Mouse (Mus musculus): ENCODE measurements around the gene Tbata.

The Tbata gene

DNA sequence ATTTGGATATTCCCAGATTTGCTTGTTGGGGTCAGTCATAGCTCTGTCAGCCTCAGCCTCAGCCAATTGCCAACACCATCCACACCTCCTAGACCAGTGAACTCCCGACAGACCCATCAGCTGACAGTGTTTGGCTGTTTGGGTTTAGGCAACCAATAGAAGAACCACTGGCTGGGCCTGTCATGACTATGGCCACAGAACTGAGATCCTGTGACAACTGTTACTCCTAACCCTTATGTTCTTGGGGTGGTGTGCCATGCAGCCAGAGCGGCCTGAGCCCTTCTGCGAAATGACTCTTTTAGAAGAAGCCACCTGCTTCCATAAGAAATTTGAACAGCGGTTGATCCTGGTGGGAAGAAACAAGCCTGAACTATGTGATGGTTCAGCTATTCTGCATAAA is 39.4 kb downstream of the Tbata start:
- DNase-seq (ENCODE audit: low read depth): no peak

DNA sequence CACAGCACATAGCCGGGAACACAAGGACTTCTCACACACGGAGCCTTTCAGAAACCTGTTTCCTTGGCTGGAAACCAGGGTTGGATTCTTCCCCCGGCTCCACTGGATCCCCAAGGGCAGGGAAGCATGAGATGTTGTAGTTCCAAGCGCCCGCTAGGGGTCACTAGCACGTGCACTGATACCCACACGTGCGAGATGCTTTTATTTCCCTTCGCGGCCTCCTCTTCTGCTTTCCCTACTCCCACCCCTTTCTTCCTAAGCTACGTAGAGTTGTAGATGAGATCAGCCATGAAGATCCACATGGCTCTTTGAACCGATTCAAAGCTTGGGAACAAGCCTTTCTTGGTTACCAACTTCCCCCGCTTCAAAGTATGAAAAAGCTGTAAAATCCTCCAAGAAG is 40.0 kb downstream of the Tbata start:
- peak; percentile 39 for DNase-seq (ENCODE audit: low read depth)

DNA sequence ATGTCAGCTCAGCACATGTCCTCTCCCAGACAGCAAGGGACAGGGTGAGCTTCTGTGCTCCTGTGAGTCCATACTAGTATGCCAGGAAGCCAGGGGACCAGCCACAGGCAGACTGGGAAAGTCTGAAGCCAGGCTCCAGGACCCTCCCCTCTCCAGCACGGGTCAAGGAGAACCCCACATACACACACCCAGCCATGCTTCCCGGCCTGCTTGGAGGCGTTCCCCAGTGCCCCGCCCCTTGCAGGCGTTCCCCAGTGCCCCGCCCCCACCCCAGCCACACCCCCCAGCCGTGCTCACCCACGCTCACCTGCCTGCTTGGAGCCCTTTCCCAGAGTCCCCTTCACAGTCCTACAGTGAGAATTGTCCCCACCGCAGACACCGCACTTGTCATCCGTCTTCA is 41.1 kb downstream of the Tbata start:
- DNase-seq (ENCODE audit: low read depth): no peak

DNA sequence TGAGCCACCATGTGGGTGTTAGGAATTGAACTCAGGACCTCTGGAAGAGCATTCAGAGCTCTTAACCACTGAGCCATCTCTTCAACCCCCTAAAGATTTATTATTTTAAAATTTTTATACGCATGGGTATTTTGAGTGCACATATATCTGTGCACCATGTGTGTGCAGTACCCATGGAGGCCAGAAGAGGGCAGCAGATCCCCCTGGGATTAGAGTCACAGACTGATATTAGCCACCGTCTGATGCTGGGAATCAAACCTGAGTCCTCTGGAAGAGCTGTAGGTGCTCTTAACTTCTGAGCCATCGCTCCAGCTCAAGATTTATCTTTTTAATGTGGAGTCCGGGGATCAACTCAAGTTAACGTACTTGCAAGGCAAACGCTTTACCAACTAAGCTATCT is 43.9 kb downstream of the Tbata start:
- no peak for DNase-seq (ENCODE audit: low read depth)

DNA sequence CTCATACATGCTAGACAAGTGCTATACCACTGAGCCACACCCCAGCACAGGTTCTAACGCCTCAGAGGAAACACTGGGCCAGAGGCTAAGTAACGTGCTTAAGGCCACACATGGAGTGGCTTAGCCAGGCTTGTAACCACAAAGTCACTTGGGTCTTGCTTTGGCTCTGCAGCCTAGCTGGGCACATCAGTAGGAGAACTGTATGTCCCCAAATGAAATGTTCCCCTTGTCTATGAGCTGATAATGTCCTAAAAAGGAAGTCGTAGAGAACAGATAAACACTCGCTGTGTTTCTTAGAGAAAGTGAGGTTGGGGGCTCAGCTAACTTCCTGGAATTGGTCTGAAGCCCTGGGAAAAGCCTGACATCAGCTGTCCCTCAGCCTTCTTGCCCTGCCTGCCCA is 44.4 kb downstream of the Tbata start:
- DNase-seq (ENCODE audit: low read depth): no peak

DNA sequence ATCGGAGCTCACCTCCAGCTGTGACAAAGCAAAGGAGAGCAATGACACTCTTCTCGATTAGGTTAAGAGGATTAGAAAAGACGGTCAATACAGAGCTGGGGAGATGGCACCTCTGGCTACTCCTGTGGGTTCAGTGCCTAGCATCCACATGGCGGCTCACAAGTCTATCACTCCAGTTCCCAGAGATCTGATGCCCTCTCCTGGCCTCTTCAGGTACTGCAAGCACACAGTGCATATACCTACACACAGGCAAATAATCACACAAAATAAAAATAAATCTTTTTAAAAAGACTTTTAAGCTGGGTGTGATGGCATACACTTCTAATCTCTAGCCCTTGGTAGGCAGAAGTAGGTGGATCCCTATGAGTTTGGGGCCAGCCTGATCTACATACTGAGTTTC is 47.6 kb downstream of the Tbata start:
- DNase-seq (ENCODE audit: low read depth): no peak

DNA sequence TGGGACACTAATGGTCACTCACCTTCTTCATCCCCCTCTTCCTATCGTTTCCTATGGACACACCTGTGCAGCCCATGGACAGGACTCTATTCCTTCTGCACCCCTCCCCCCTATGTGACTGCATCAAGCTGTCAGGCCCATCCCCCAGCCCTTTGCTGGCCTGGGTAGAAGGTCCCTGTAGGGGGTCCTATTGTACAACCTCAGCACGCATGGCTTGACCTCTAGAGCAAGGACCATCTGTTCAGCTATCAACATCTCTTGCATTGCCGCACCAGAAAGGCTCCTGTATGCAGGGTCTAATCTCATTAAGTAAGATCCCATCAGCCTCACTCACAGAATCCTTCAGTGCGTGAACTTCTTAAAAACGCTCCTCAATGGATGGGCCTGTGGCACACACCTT is 53.9 kb downstream of the Tbata start:
- no peak for DNase-seq (ENCODE audit: low read depth)

DNA sequence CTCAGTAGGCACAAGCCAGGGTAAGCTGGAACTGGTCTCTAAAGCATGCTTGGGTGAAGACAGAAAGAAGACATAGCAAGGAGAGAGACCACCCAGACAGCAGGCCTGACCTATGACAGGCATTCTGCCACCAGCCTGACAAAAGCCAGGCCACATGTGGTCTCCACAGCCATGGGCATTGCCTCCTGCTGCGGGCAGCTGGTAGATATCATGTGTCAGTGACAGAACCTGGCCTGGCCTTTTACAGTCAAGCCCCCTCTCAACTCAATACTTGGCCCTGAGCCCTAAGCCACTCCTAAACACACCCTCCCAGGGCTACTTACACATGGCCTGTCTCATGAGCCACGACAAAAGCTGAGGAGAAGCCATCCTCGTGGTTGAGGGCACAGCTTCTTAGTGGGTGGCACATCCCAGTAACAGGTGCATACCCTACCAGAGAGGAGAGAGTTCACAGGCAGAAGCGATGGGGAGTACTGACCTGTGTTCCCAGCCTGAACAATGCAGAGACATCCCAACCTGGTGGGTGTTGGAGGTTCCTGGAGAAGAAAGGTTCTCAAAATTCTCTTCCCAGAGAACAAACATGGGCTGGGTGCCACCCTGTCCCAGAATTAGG is 55.1 kb downstream of the Tbata start:
- DNase-seq (ENCODE audit: low read depth): no peak

DNA sequence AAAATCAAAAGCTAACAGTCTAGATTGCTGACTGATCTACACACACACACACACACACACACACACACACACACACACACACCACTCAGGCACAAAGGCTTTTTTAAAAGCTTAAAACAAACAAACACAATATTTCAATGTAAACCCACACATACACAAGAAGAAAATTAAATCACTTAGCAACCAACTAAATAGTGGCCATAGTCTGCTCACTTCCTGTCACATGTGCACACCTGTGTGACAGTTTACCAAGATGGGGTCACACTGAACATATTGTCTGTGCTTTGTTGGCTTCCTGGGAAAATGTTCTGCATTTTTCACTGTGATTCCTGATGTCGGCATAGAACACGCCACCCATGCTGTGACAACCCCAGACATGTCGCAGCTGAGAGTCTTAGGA is 60.0 kb downstream of the Tbata start:
- DNase-seq (ENCODE audit: low read depth): no peak

DNA sequence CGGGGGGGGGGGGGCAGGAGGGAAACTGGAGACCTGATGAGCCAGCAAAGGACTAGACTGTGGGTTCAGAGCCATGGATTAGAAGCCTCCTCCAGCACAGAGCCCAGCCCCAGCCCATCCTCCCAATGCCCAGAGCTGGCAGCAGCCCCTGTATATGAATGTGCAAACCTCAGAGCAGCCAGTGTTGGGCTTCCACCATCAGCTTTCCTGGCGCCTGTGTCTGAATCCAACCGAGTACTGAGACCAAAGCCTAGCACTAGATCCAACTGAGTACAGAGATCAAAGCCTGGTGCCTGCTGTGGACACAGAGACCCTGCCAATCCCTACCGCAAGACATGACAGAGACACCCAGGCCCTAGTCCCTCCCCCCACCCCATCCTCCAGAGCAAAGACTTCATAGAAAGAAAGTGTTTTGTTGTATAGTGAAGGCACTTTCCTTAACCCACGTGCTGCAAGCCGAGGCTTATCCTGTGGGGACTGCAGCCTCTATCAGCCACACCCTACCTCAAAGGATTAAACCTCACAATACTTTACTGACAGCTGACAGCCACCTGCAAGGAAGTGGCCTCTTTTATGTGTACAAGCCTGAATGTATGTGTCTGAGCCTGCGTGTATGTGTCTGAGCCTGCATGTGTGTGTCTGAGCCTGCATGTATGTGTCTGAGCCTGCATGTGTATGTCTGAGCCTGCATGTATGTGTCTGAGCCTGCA is 61.3 kb downstream of the Tbata start:
- DNase-seq (ENCODE audit: low read depth): no peak

DNA sequence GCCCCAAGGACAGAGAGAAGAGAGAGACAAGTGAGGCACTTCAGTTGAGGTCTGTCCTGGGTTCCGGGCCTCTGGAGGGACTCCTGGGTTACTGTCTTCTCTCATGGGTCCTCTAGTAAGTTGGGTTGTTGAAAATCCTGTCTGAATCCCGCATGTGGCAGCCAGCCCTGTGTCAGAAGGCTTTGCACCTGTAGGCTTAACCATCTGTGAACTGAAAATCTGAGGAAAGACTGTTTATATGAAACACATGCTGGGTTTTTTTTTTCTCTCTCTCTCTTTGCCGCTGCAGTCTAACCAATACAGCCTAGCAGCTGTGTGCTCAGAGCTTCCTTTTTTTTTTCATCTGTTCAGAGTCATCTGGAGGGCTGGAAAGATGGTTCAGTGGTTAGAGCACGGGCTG is 62.6 kb downstream of the Tbata start:
- no peak for DNase-seq (ENCODE audit: low read depth)

DNA sequence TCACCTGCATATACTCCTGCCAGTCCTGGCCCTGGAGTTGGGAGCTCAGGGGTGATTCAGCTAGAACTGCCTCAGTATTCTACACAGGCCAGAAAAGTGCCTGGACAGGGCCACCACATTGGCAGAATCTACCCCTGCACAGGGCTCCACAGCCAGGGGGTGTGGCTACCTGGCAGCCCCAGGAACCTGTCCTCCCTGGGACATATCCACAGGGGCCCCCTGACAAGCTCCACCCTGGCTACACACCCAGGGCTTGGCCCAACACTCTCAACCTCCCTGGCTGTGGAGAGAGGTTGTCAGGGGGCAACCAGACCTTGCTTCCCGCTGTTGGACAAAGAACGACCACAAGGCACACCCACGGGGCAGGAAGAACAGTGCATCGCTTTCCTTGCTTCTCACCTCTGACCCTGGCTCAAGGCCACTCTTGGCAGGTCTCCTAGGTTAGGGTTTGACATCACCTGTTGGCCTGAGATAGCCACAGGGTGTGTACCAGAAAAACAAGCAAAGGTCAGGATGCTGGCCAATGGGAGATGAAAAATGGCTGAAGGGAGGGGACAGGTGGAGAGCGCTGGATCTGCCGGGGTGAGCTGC is 64.0 kb downstream of the Tbata start:
- no peak for DNase-seq (ENCODE audit: low read depth)

DNA sequence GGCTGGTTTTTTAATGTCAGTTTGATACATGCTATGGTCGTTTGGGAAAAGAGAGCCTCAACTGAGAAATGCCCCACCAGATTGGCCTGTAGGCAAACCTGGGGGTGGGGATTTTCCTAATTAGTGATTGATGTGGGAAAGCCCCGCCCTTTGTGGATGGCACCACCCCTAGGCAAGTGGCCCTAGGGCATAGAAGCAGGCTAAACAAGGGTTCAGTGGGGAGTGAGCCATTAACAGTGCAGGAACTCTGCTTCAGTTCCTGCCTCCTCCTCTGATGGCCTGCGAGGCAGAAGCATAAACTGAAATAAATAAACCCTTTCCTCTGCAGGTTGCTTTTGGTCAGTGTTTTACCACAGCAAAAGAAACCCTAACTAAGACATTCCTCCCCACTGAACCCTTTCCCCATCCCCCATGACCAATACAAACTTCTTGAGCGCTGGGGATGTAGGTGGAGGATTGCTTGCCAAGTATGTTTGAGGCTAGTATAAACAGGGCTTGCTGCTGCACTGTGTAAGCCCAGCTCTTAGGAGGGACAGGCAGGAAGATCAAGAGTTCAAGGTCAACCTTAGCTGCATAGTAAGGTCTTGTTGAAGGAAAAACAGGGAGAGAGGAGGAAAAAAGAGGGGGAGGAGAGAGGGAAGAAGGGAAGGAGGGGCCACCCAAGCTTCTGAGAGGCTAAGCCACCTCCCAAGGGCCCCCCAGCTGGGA is 65.1 kb downstream of the Tbata start:
- no peak for DNase-seq (ENCODE audit: low read depth)

DNA sequence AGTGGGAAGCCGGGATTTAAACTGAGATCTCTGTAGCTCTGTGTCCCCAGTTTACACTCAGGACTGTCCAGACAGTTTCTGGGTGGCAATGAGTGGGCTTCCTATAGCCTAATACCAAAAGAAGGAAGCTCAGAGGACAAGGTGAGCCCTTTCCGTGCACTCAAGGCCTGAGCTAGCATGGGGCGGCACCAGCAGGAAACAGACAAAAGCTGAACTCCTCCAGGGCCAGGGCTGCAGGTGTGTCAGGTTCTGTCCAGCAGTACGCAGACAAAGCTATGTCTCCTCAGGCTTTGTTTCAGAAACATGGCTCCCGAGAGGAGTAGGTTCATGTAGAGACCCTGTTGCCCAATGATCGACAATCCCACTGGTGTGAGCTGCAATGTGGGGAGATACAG is 65.6 kb downstream of the Tbata start:
- DNase-seq (ENCODE audit: low read depth): no peak
